Mouse (Mus musculus) cerebellum, postnatal 14 days (tissue): ENCODE results near the gene Ampd3.

Experiments used
- DNase-seq, 2 experiments: peaks; one replicate each; pipeline ENCODE4 v3.0.0; 2021; ENCODE audit warnings: mixed read lengths in 2 of 2

The Ampd3 gene

GRCm38 (mm10) chr7:110847321-110847720 lies 79.3 kb downstream of the Ampd3 start:
- no peak for DNase-seq

- no peak for DNase-seq
Observed at GRCm38 (mm10) chr7:110848371-110848770, 80.4 kb downstream of the Ampd3 start.

- DNase-seq, result no peak
Observed at GRCm38 (mm10) chr7:110851541-110852203, 83.7 kb downstream of the Ampd3 start.

- DNase-seq, result no peak
Observed at GRCm38 (mm10) chr7:110853611-110854010, 85.6 kb downstream of the Ampd3 start.

GRCm38 (mm10) chr7:110854519-110854918 lies 86.5 kb downstream of the Ampd3 start:
- DNase-seq, result no peak

- peak; percentile 66 to 72 for DNase-seq
Observed at GRCm38 (mm10) chr7:110854927-110855546, 87.0 kb downstream of the Ampd3 start.

GRCm38 (mm10) chr7:110855604-110856003 lies 87.6 kb downstream of the Ampd3 start:
- DNase-seq, result no peak

- DNase-seq, result no peak
Observed at GRCm38 (mm10) chr7:110860129-110860528, 92.1 kb downstream of the Ampd3 start.
